Mouse (Mus musculus) midbrain, postnatal 0 days (tissue): ENCODE measurements around the gene Zscan4-ps3. TPM values are rescaled to one million over a fixed set of nuclear protein-coding genes. Genes with fewer than 3 reads are reported as not detected.
"Not testable (repeated sequence)": the region's sequence is repeated elsewhere in the genome, so short reads cannot be mapped to it uniquely, and the experiment has no call there.

Source experiments
- ATAC-seq: fragments of 200-750 bp; cut with Nextera tagmentation; 2 replicates; pipeline ENCODE4 v1.8.0; 2017; ENCODE audit warnings: moderate number of reproducible peaks, mild to moderate bottlenecking, moderate TSS enrichment, moderate library complexity; ENCODE audit not compliant: low FRiP score
- DNase-seq: peaks from one replicate; pipeline ENCODE4 v3.0.0-alpha.2; 2015; ENCODE audit warnings: low spot score
- H3K27ac ChIP-seq: fragments of 300-500 bp; sonication (generic); 2 replicates; pipeline ENCODE4 v1.5.1; 2014; ENCODE audit warnings: low read depth, mild to moderate bottlenecking, low read length, mixed read lengths
- H3K27me3 ChIP-seq: fragments of 300-500 bp; sonication (generic); 2 replicates; pipeline ENCODE4 v1.6.1; 2014; ENCODE audit warnings: low read length, control low read depth, mixed read lengths; ENCODE audit not compliant: insufficient read depth
- H3K36me3 ChIP-seq: fragments of 300-500 bp; sonication (generic); 2 replicates; pipeline ENCODE4 v1.6.1; 2014; ENCODE audit warnings: low read length, control low read depth, mixed read lengths; ENCODE audit not compliant: insufficient read depth
- H3K4me1 ChIP-seq: fragments of 300-500 bp; sonication (generic); 2 replicates; pipeline ENCODE4 v1.6.1; 2014; ENCODE audit warnings: mild to moderate bottlenecking, control low read depth, antibody characterized with exemption, low read length, mixed read lengths; ENCODE audit not compliant: insufficient read depth
- H3K4me2 ChIP-seq: fragments of 300-500 bp; sonication (generic); 2 replicates; pipeline ENCODE4 v1.6.1; 2014; ENCODE audit warnings: low read depth, mild to moderate bottlenecking, low read length, mixed read lengths; ENCODE audit not compliant: poor library complexity, severe bottlenecking
- H3K4me3 ChIP-seq: fragments of 300-500 bp; sonication (generic); 2 replicates; pipeline ENCODE4 v1.5.1; 2014; ENCODE audit warnings: low read depth, mild to moderate bottlenecking, low read length, moderate library complexity
- H3K9ac ChIP-seq: fragments of 300-500 bp; sonication (generic); replicated peaks from 2 replicates; pipeline ENCODE4 v1.6.1; 2014; ENCODE audit warnings: mild to moderate bottlenecking, low read length, moderate library complexity, mixed read lengths; ENCODE audit not compliant: poor library complexity, severe bottlenecking
- H3K9me3 ChIP-seq: fragments of 300-500 bp; sonication (generic); 2 replicates; pipeline ENCODE4 v1.6.1; 2016; ENCODE audit warnings: low read length, control low read depth
- whole genome bisulfite sequencing: fragments of 180-500 bp; shearing (Covaris S2); extraction: QIAGEN DNeasy Blood & Tissue Kit; methylation state at CpG from one replicate; pipeline ENCODE4 v1.1.7; 2014; 5-methylcytosine and 5-hydroxymethylcytosine counted together
- polyA plus RNA-seq: library from polyadenylated mRNA; unstranded; fragments of >200 nt; fragmentation: Nextera tagmentation; extraction: Ambion mirVana; gene quantifications from 2 replicates; pipeline ENCODE4 v1.2.1, GENCODE M21; 2015
- total RNA-seq: library from RNA; depleted of rRNA; stranded (reverse); fragments of >200 nt; gene quantifications from 2 replicates; pipeline ENCODE4 v1.2.3, GENCODE M21; 2014; rRNA removed

Gene Zscan4-ps3
- total RNA-seq (not detected in 2 replicates), polyA plus RNA-seq (not detected in 2 replicates)

- ATAC-seq, H3K4me1 ChIP-seq, DNase-seq, H3K4me2 ChIP-seq, H3K27me3 ChIP-seq, H3K9me3 ChIP-seq, H3K27ac ChIP-seq, H3K36me3 ChIP-seq, H3K4me3 ChIP-seq, H3K9ac ChIP-seq: not testable (repeated sequence)
- WGBS = 76% methylated on average over 2 of the region's 2 CpGs
Observed at GRCm38 (mm10) chr7:11609008-11609407, at the start of gene Zscan4-ps3. Zscan4-ps3 (plus strand) TSS chr7:11609308.

DNA sequence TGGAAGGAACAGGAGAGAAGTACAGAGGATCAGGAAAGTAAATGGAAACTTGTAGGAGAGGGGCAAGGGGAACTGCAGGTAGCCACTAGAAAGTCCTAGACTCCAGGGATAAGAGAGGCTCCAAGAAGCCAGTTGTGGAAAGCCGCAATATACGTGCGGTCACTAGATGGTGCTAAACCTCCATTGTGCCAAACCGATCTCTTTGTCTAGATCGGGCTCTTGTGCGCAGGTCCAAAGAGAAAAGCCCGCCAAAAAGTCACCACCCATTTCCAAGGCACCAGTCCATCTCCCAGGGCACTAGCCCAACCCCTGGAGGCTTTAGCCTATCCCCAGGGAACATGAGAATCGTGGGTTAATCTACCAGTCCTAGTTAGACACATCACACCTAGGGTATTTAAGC lies 8.0 kb downstream of the Zscan4-ps3 start:
- WGBS = 15% methylated on average over 8 of the region's 8 CpGs
- not testable (repeated sequence) for H3K4me3 ChIP-seq, H3K9me3 ChIP-seq, H3K9ac ChIP-seq, H3K4me1 ChIP-seq, H3K36me3 ChIP-seq, H3K4me2 ChIP-seq, H3K27me3 ChIP-seq, ATAC-seq, H3K27ac ChIP-seq
- DNase-seq = peak; percentile 0

Other genes with a start within 250 kb of the Zscan4-ps3 start
- gene Zscan4f, start 211.4 kb upstream of the Zscan4-ps3 start, total RNA-seq = not detected in 2 replicates
- not detected in 2 replicates for gene Zscan4f, start 211.4 kb upstream of the Zscan4-ps3 start, polyA plus RNA-seq
- gene Zscan4-ps2, start 95.0 kb upstream of the Zscan4-ps3 start, total RNA-seq = not detected in 2 replicates
- not detected in 2 replicates for gene Zscan4-ps2, start 95.0 kb upstream of the Zscan4-ps3 start, polyA plus RNA-seq
- not detected in 2 replicates for gene Vmn1r72, start 70.8 kb downstream of the Zscan4-ps3 start, total RNA-seq
- gene Vmn1r72, start 70.8 kb downstream of the Zscan4-ps3 start, polyA plus RNA-seq = not detected in 2 replicates
- gene Vmn1r73, start 121.0 kb downstream of the Zscan4-ps3 start, total RNA-seq = not detected in 2 replicates
- not detected in 2 replicates for gene Vmn1r73, start 121.0 kb downstream of the Zscan4-ps3 start, polyA plus RNA-seq
- not detected in 2 replicates for gene Vmn1r74, start 224.7 kb downstream of the Zscan4-ps3 start, total RNA-seq
- gene Vmn1r74, start 224.7 kb downstream of the Zscan4-ps3 start, polyA plus RNA-seq = not detected in 2 replicates